Mouse (Mus musculus): ENCODE data around the gene Btbd9.

DNA sequence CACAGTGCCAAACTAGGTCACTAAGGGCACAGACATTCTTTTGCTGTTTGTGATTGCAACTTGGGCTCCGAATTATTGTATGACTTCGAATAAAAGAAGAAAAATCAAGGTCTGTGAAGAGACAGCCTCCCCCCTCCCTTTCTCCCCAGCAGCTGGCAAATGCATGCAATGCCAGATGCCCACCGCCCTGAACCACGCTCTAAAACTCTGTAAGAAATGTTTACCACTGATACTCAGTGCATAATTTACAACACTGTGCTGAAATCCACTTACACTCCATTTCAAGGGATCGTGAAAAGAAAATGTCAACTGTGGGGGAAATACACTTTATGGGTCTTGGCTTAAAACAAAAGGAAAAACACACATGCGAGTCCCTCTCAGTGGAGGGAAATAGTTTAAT lies 313.3 kb downstream of the Btbd9 start:
- TF ChIP-seq CTCF (IDR thresholded peaks at IDR 0.05; ENCODE audit: extremely low read depth, insufficient read length, insufficient replicate concordance, low read depth, low read length) (no peak), POLR2A (IDR thresholded peaks at IDR 0.05; ENCODE audit: low read depth, low read length) (no peak)

Data from small intestine, adult 2 months (tissue).